Mouse (Mus musculus): Measurements from ENCODE around the gene Hlcs.

Hlcs gene

DNA sequence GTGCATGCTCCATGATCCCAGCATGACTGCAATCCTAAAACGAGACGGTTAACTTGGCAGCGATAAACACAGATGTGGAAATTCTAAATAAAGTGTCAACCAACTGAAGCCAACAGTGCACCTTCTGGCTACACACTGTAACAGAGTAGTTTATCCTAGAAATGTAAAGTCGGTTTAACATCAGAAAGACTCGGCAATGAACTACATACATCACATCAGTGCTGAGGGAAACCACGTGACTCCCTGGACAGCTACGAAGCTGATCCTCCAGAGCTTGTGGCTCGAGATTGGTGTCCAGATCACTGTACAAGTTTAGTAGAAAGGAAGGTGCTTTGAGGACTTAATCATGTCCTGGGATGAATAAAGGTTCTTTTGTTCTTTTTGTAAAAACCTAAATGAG, 155.6 kb downstream of the Hlcs start:
- DNase-seq, result no peak

DNA sequence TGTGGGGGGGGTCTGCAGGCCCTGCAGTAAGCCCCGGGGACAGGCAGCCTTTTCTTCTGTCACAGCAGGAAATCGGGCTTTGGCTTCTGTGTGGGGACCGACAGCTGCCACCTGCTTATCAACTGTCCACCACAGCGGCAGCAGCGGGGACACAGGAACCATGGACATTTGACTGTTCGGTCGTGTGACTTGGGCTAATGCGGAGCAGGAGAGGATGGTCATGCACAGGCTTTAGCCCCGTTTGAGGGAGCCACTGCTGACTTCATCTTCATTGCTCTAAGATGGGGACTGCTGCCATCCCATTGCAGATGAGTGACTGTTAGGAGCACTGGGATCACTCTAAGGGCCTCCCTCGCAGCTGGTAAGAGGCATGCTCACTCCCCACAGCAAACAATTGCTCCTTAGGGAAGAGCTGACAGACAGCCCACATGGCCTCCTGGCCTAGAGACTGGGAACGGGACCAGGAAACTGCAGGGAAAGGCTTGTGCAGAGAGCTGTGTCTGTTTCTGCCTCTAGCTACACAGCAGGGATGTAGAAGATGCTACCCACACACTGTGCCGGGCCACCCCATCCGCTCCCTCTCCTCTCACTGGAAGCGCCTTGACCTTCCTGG, 158.2 kb downstream of the Hlcs start:
- DNase-seq, result no peak

DNA sequence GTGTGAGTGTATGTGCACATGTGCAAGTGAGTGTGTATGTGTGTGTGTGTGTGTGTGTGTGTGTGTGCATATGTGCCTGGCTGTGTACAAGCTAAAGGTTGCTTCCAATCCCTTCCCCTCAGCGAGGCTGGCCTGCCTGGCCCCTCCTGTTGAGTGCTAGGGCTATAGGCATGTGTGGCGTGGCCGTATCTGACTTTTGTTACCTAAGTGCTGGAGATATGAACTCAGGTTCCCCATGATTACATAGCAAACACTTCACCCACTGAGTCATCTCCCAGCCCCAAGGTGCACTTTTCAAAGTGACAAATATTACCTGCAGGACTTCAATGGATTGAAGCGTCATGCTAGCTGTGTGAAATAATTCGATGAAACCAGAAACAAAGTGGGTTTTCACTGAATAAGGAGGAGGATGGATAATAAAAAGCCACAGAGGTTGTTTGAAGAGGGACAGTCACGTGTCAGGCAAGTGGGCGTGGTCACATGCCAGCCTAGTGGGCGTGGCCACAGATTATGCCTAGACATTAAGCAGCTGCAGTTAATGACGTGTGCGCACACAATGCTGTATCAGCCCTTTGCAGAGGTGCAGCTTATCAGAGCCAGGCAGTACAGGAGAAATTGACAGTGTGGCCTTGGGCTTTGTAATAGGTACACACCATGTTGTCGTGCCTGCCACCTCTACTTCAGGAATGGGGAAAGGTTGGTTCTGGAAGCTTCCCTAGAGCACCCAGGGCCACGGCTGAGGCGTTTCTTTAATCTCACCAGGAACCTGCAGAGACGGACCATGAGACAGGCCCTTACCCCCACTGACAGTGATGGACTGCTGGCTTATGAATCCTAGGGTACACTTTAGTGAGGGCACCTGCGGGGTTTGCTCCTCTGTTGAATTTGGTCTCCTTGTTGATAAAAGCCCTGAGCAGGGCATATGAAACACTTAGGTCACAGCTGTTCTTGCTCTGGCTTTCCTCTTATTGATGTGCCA, 163.0 kb downstream of the Hlcs start:
- DNase-seq, result no peak

DNA sequence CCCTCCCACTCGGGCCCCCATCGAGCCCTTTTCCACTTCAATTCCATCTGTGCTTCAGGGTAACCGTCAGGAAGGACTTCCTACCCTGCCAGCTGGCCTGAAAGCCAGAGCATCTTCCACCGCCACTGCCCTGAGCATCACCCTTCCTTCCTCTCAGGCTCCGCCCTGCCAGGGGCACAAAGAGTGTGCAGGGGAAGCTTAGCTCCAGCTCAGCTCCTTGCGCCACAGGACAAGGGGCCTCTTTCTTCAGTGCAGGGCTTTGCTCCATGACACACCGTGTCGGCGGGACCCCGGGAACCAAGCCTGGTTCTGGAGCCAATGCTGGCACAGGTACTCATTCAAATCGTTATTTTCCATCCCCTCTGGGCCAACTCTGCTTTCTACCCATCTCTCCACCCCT, 165.2 kb downstream of the Hlcs start:
- peak; percentile 25 to 40 for DNase-seq

DNA sequence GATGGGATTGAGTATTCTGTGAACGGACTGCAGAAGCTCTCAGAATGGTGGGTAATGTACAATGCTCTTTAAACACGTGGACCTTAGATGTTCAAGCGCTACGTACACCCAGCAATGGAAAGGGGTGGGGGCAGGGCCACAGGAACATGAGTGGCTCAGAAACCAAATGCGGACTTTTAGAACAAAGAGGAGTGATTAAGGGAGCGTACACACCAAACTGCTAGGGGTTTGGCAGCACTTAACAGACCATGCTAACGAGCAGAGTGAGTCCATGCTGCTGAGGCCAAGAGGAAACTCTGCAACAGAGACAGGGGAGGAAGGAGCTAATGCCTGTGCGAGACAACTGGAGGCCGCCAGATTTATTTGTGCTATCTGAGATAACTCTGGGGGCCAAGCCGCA, 170.0 kb downstream of the Hlcs start:
- DNase-seq, result no peak

DNA sequence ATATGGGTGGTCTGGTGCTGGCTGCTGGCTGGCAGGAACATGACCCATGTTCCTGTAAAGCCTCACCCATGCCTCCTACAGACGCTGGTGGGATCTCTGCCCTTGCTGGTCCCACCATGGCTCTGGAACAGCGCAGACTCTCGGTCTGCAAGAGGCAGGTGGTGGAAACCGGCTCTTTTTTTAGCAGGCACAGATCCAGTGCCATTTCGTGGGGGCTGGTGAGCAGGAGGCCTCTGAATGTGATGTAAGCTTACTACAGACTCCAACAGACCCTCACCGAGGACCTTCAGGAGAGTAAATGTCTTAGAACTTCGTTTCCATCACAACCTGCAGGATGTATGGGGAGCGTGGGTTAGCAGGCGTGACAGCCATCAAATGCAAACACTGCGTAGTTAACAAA, 172.6 kb downstream of the Hlcs start:
- no peak for DNase-seq

DNA sequence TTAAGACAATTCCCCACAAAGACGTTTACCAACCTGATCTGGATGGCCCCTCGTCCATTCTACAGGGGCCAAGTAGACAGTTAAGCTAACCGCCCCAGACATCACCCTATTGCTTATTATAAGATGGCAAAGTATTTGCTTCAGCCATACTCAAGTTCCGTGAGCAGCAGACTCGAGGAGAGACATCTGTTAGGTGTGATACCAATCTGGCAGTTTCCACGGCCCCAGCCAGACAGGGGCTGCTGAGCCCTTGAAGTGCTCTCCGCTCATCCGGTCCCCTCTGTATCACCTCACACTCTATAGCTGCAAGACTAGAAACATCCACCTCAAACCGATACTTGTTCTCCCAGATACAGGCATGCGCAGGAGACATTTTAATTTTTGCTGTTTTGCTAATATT, 179.2 kb downstream of the Hlcs start:
- DNase-seq, result no peak

DNA sequence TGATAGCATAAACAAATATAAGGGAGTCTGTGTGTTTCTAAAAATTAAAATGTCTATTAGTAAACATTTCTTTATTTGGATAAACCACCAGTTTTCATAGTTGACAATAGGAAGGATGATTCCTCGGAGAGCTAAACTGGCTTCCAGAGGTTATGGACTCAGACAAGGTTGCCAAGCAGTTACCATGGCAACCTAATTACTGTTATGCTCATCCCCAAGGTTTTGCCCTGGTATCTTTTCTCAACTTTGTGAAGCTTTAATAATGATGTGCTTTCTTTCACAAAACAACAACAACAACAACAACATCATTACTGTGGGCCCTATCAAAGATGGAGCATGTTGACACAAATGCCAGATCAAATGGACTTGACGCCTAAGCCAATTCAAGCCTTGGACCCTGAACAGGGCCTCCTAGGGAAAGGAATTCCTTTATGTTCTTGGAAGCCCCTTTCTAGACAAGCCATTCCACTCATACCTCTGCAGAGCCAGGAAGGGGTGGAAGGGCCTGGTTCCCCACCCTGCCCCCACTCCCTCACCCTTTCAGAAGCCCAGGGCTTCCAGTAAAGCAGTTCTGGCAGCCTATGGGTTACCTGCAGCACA, 185.0 kb downstream of the Hlcs start:
- no peak for DNase-seq

DNA sequence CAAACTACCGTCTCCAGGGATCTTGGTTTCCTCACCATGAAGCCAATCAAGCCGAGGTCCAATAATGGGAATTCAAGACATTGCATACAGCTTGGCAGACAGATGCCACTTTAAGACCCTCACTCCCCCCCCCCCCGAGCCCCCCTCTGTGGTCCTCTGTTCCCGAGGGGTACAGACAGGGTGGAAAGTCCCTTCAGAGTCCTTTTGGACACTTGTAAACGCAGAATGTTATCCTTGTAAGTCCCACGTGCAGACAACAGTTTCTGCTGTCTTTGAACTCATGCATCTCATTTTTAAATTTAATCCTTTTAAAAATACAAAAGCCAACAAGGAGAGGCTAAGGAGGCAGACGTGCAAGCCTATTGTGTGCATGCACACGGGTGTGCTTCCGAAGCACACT, 187.2 kb downstream of the Hlcs start:
- DNase-seq, result no peak

DNA sequence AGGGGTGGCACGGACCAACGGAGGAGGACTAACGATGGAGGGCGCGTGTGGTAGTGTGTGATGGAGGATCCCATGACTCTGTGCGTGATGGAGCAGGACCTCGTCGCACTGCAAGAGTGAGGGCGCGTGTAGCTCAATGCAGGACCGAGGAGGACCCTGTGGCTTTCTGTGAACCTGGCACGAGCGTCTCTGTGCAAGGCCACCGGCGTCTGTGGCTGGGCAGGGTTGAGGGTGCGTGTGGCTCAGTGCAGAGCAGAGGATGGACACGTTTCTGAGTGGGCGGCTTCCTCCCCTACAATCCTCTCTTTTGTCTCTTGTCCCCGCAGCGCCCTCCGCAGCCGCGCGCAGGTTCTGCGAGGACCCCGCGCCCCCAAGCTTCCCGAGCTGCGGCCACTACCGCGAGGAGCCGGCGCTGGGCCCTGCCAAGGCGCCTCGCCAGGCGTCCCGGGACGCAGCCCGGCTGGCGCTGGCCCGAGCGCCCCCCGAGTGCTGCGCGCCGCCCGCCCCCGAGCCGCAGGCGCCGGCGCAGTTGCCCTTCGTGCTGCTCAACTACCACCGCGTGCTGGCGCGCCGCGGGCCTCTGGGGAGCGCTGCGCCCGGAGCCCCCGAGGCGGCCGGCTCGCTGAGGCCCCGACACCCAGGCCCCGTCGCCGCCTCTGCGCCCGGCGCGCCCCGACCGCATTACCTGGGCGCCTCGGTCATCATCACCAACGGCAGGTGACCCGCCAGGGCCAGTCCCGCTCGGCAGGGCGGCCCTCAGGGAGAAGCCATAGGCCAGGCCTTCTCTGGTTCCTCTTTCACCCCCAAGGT, 188.0 kb downstream of the Hlcs start:
- DNase-seq, result no peak

DNA sequence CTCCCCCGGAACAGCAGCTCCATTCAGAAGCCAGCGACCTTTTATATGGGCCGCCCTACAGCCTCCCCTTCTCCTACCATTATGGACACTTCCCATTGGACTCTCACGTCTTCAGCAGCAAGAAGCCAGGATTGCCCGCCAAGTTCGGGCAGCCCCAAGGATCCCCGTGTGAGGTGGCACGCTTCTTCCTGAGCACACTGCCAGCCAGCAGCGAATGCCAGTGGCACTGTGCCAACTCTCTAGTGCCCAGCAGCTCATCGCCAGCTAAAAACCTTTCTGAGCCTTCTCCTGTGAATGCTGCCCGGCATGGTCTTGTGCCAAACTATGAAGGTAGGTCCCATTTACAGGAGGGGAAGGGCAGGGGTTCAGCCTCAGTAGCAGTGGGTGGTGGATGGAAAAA, 190.1 kb downstream of the Hlcs start:
- peak; percentile 42 to 71 for DNase-seq

DNA sequence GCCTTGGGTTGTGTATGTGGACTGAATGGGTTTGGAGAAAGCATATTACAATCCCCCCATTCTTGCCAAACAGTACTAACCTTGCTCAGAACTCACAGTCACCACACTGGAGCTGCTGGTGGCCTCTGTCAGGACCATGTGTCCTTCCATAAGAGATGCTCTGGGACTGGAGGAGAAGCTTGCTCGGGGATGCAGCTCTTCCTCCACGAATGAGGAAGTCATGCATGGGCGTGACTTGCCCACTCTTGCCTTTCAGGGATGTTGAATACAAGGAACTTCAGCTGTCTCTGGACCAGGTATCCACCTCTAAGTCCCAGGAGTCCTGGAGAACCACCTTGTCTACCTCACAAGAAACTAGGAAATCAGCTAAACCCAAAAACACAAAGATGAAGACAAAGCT, 191.0 kb downstream of the Hlcs start:
- no peak for DNase-seq

DNA sequence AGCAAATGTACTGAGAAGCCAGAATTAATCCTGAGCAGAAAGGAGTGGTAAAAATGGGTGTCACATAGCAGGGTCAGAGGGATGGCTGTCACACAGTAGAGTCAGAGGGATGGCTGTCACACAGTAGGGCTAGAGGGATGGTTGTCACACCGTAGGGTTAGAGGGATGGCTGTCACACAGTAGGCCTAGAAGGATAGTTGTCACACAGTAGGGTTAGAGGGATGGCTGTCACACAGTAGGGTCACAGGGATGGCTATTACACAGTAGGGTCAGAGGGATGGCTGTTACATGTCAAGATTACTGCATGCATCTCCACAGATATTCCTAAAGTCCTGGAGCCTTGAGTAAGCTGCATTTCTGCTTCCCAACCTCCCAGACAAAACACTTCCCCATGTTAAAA, 195.0 kb downstream of the Hlcs start:
- no peak for DNase-seq

DNA sequence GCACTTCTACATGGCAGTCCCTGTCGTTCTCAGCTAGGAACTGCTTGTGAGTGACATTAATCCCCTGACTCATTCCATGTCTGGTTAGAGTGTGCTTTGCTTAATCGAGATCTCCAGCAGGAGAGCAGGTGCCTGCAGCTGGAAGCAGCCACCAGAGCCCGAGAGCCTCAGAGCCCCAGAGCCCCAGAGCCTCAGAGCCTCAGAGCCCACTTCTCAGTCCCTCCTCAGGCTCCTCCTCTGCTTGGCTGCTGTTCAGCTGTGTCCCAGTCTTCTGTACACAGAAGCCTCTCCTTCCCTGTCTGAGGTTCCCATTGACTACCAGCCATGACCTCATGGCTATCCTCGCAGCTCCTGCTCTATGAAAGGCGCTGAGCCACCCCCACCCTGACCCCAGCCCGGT, 196.0 kb downstream of the Hlcs start:
- DNase-seq, result no peak

DNA sequence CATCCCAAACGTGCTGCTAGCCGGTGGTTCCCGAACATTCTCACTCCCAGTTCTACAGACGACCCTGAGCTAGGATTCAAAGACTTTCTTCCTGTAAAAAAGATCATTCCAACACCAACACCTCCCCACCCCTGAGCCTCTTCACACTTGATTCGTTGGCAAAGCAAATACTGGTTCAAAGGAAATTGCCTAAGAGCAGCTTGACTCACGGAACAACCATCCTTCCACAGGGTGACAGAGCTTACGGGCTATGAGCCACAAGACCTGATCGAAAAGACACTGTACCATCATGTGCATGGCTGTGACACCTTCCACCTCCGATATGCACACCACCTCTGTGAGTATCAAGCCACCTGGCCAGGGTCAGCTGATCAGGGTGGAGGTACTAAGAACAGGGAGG, 198.7 kb downstream of the Hlcs start:
- no peak for DNase-seq

DNA sequence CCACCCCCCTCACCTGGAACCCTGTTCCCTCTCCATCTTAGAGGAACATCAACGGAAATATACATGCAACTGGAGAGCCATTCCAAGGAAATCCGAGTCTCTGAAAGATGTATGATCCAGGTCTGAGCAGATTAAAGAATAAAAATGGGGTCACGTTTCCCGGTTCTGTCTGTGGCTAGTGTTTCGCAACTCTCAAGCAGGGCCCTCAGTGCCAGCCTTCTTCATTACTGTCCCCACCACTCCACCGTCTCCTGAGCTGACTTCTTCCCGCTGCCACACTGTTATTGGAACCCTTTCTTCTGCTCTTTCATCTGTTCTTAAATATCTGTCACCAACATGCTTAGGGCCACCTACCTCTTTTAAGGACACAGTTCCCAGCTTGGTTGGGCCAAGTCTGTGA, 200.2 kb downstream of the Hlcs start:
- DNase-seq, result no peak

DNA sequence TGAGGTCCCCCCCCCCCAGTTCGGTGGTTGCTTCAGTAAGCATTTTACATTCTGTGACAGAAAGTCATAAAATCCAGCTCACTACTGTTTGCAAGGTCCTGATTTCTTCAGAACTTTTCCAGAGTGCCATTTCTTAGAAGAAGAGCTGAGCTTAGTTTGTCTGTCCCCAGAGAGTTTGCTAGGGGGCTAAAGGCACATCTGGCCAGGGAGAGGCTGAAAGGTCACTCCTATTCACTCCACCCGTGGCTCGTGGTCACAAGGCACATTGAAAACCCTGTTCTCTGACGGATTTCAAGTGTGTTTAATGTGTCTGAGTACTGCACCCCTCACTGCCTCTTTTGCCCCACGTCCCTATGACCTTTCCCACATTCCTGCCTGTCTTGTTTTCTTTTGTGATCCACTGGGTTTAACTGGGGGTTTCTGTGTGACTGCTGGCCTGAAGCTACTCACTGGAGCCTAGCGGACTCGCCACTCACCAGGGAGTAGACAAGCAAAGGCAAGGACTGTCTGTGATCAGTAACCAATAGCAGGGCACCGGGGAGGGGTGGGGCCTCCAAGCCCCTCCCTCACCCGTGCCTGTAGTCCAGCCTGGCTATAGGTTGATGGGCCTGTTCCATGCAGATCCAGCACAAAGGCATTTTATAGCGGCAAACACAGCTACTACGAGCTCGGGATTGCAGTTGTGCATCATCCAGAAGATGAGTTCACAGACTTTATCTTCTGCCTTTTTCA, 215.5 kb downstream of the Hlcs start:
- peak; percentile 31 to 47 for DNase-seq

DNA sequence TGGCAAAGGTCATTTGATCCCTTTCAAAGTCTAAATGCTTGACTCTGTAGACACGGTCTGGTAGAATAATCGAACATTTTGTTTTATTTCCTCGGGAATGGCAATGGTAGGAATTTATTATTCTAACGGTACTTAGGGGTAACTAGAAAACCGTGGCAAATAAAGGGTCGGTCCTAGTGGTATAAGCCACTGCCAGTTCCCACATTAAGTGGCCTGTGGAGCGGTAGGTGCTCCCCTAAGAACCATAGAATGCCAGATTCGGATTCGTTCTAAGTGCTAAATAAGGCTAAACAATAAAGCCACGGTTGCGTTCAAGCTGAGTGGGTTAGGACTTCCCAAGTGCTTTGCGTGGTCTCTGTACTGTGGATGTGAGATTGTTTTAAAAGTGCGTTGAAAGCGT, 216.9 kb downstream of the Hlcs start:
- no peak for DNase-seq

DNA sequence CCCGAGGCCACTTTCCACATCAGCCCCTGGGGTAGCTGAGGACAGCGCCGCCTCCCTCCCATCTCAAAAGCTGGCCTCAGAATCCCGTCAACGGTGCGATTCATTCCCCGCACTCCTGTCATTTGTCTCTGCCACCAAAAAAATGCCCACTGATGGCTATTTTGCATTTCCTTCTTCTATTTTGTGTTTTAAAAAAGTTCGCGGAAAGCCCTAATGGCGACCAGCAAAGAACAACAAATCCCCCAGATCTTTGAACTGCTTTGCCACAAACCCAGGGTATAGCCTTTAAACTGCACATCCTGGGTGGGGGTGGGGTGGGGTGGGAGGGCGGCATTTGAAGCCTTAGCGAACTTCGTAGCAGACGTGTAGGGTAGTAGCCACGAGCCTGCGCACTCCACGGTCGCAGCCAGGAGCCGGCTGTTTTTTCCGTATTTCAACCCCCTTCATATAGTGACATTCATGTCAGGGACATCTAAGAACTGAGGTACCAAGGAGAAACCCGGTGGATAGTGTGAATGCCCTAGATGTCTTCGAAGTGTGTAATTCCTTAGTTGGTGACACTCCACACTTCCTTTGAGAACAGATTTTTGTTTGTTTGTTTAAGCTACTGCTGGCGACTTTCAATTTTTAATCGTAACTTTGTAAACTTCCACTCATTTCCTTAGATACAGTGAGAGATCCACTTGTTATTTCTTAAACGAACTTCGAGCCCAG, 218.1 kb downstream of the Hlcs start:
- DNase-seq, result no peak

DNA sequence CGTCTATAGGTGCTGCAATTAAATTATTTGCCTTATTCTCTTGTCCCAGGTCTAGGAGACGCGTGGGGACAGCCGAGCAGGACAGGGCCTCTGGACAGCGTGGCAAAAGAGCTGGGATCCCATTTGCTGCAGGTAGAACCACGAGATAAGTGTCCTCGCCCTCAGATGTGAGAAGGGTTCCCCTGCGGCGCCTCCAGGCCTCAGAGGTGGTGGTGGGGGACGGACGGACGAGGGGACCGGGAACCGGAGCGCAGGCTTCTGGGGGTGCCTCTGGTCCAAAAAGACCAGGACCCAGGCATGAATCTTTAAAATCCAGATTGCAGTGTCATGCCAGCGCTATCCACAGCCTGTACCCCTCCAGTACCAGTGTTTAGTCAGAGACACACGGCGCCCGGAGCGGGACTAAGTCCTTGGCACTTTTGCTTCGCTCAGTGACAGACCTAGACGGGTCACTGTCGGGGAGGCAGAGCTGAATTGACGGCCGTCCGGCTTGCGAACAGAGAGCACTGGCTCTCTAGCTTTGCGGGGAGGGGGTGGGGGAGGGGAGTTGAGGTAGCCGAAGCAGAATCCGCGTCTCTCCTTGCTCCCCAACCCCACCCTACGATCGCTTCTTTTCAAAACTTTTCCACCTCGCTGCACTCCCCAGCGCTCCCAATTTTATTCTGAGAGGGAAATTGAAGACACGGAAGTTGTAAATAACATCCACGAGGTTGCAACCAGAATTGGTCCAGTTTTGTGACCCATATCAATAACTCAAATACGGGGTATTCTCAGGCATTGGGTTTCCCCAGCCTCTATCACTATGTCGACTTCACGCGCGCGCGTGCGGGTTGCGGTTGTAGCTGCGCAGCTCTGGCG, 218.9 kb downstream of the Hlcs start:
- DNase-seq, result no peak
